Mouse (Mus musculus): Measurements from ENCODE around the gene Abca12. TPM values are rescaled to one million over a fixed set of nuclear protein-coding genes. Genes with fewer than 3 reads are reported as not detected.
A peak's percentile ranks its signal among the peaks of the same experiment; 100 is the strongest.

Abca12 gene
- polyA plus RNA-seq, 1 experiment from 2014 or later = 0.28 TPM

DNA sequence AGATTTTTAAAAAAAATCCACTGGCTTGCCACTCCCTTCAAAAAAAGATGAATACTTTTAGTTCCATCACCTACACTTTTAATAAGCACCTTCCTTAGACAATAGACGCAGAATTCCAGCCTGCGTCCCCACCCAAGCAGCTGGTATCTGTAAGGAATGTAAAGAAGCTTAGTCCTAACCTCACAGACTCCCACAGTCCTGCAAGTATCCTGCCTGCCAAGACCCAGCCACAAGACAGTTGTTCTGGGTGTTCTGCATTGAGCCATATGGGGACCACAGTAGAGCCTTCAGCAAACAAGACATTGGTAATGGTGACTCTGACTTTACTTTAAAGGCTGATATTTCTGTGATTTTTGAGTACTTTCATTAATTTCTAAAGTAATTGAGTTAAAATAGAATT lies 22.2 kb downstream of the Abca12 start:
- Histone ChIP-seq H3K36me3 (no peaks in the 10 kb centered on the region), H3K4me2 (no peak overlapping the region), H3K9ac (no peak overlapping the region), H3K27me3 (replicated peaks) (no peaks in the 10 kb centered on the region), H3K4me3 (replicated peaks) (no peak overlapping the region), H3K9me3 (no peaks in the 10 kb centered on the region), H3K4me1 (no peaks in the 10 kb centered on the region), H3K27ac (no peak overlapping the region)
- ATAC-seq (ENCODE audit: insufficient read depth, low FRiP score, low read depth) = no peak
- WGBS = 75% methylated on average over 2 of the region's 2 CpGs

DNA sequence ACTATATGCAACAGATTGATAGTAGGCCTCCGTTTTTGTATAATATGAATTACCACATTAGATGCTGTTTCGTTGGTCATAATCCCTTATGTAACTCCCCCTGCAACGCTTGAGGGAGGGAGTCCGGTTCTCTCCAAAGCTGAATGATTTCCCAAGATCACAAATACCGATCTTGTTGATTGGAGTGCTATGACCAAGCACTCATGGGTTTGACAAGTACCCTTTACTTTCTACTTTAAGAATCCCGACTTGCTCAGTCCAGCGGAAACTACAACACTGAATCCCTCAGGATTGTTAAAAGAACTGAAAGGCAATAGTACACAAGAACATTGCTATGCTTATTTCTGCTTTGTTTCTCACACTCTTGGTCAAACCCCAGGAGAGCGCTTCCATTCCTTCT lies 28.1 kb downstream of the Abca12 start:
- no peaks in the 10 kb centered on the region for H3K4me1 ChIP-seq
- no peaks in the 10 kb centered on the region for H3K27me3 ChIP-seq (replicated peaks)
- no peaks in the 10 kb centered on the region for H3K9me3 ChIP-seq
- ATAC-seq (ENCODE audit: insufficient read depth, low FRiP score, low read depth) = no peak
- no peak overlapping the region for H3K4me3 ChIP-seq (replicated peaks)
- H3K27ac ChIP-seq = no peak overlapping the region
- H3K36me3 ChIP-seq = no peaks in the 10 kb centered on the region
- H3K4me2 ChIP-seq = no peak overlapping the region
- no peak overlapping the region for H3K9ac ChIP-seq
- WGBS = 89% methylated on average over 8 of the region's 8 CpGs

DNA sequence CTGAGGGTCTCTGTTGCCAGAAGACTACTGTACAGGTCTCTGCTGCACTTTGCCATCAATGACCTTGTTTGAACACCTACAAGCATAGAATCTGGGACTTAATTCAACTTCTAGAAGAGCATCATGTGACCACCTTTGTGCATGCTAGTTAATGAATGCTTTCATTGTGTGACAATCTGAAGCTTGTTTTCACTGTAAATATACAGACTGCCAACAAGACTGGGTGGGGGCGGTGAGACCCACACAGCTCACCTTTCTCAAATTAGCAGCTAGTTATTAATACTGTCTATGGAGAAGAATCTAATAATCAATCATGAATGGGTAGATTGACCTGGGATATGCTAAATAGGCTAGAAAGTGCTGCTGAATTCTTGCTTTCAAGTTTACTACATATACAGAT lies 30.6 kb downstream of the Abca12 start:
- Histone ChIP-seq H3K9ac (no peak overlapping the region), H3K4me3 (replicated peaks) (no peak overlapping the region), H3K36me3 (no peaks in the 10 kb centered on the region), H3K4me2 (no peak overlapping the region), H3K9me3 (no peaks in the 10 kb centered on the region), H3K27ac (no peak overlapping the region), H3K27me3 (replicated peaks) (no peaks in the 10 kb centered on the region), H3K4me1 (no peaks in the 10 kb centered on the region)
- ATAC-seq (ENCODE audit: insufficient read depth, low FRiP score, low read depth) = peak; percentile 58; the same call in 1 of the 2 replicates
- 85% methylated on average over 1 of the region's 1 CpGs for WGBS

DNA sequence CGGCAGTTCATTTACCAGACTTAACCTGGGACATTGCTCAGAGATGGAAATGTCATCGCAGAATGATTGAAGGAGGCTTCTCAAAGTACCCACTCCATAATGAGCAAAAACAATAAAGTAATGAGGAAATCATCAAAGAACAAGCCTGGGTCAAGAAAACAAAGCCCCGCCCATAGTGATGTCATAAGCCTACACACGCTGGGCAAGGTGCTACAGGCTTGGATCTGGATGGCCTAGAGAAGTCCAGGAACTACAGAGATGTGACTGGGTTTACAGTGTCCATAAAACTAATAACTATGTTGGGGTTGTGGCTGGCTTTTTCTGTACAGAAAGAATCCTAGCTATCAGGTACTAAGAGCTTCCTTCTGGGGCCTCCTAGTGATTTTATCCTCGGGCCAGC lies 41.6 kb downstream of the Abca12 start:
- 84% methylated on average over 5 of the region's 5 CpGs for WGBS
- no peaks in the 10 kb centered on the region for H3K4me1 ChIP-seq
- H3K9ac ChIP-seq = no peak overlapping the region
- no peaks in the 10 kb centered on the region for H3K27me3 ChIP-seq (replicated peaks)
- no peak overlapping the region for H3K4me2 ChIP-seq
- no peaks in the 10 kb centered on the region for H3K9me3 ChIP-seq
- no peak overlapping the region for H3K4me3 ChIP-seq (replicated peaks)
- no peaks in the 10 kb centered on the region for H3K36me3 ChIP-seq
- no peak for ATAC-seq (ENCODE audit: insufficient read depth, low FRiP score, low read depth)
- no peak overlapping the region for H3K27ac ChIP-seq

DNA sequence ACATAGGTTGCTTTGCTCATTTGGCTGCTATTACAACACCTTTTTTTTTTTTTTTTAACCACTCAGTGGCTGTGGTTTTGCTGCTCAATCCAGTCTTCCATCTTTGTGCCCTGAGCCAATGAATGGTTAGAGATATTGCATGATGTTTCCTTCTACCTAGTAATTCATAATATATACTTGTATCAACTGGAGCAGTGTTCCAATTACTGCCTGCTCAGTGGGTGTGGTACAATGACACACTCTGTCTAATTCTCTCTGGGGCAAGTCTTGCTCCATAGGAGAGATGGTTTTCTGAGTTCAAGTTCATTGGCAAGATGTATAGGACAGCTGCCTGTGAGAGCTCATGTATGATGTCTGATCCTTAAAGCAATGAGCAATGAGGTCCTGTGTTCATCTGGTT lies 44.4 kb downstream of the Abca12 start:
- Histone ChIP-seq H3K9me3 (no peaks in the 10 kb centered on the region), H3K4me2 (no peak overlapping the region), H3K9ac (no peak overlapping the region), H3K27ac (no peak overlapping the region), H3K36me3 (no peaks in the 10 kb centered on the region), H3K4me3 (replicated peaks) (no peak overlapping the region), H3K4me1 (no peaks in the 10 kb centered on the region), H3K27me3 (replicated peaks) (no peaks in the 10 kb centered on the region)
- ATAC-seq (ENCODE audit: insufficient read depth, low FRiP score, low read depth) = no peak

DNA sequence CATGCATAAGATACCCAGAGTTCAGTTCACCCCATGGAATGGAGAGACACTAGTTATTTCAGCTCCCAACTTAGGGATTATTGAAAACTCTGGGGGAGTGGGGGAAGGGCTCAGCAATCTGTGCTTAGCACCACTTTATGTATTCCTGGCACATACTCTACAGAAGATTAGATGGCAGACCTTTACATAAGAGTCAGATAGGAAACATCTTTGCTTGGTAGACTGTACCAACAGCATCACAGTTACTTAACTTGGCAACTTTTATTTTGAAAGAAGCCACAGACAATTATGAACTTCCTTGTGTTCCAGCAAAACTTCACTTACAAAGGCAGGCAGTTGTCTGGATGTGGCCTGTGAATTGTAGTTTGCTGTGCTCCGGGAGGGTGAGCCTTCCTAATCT lies 46.9 kb downstream of the Abca12 start:
- no peak overlapping the region for H3K4me2 ChIP-seq
- no peak overlapping the region for H3K9ac ChIP-seq
- H3K4me1 ChIP-seq = no peaks in the 10 kb centered on the region
- no peaks in the 10 kb centered on the region for H3K36me3 ChIP-seq
- H3K9me3 ChIP-seq = no peaks in the 10 kb centered on the region
- no peaks in the 10 kb centered on the region for H3K27me3 ChIP-seq (replicated peaks)
- ATAC-seq (ENCODE audit: insufficient read depth, low FRiP score, low read depth) = no peak
- no peak overlapping the region for H3K4me3 ChIP-seq (replicated peaks)
- WGBS = 53% methylated on average over 1 of the region's 1 CpGs
- H3K27ac ChIP-seq = no peak overlapping the region

DNA sequence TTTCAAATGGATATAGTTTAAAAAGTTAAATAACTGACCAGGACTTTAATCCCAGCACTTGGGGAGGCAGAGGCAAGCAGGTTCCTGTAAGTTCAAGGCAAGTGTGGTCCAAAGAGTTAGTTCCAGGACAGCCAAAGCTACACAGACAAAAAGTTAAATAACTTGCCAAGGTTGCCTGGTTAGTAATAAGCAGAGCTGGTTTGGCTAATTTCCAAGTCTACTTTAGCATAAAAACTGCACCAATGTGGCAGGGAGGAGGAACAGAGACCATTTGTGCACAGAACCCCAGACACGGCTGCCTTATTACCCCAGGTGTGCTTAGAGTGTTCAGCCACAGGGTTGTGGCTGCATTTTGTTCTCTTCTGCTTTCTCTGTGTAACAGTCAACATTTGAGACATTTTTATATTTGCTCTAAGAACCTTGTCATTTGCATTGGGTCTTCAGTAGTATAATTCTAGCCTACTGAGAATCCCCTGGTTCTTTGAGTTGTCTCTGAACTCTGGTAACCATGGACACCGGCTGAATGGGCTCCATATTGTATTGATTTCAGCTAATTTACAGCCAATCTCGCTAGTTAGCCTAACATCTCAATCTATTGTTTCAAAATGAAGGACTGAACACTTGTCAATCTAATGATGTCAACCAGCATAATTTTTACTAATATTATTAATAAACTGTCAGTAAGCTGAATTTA lies 71.7 kb downstream of the Abca12 start:
- no peaks in the 10 kb centered on the region for H3K36me3 ChIP-seq
- H3K9me3 ChIP-seq = no peaks in the 10 kb centered on the region

DNA sequence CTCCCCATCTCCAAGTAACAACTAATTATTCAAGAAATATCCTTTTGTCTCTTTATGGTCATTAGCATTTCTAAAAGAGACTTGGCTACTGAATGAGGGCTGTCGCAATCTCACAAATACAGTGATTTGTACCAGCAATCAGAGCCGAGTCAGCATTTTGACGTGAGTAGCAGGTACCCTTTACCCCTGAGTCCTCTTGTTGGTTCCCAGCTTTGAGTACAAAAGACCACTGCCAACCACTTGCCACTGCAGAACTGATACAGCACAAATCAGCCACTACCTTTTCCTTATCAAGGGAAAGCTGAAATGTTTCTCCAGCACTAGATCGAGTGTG lies 72.5 kb downstream of the Abca12 start:
- H3K4me1 ChIP-seq = no peaks in the 10 kb centered on the region
- H3K27me3 ChIP-seq (replicated peaks) = no peaks in the 10 kb centered on the region
- H3K4me3 ChIP-seq (replicated peaks) = no peak overlapping the region
- H3K9ac ChIP-seq = no peak overlapping the region
- no peak for ATAC-seq (ENCODE audit: insufficient read depth, low FRiP score, low read depth)
- no peaks in the 10 kb centered on the region for H3K36me3 ChIP-seq
- 78% methylated on average over 4 of the region's 4 CpGs for WGBS
- H3K27ac ChIP-seq = no peak overlapping the region
- no peak overlapping the region for H3K4me2 ChIP-seq
- H3K9me3 ChIP-seq = no peaks in the 10 kb centered on the region

More for the DNA sequence above, 71.7 kb downstream of the Abca12 start:
- WGBS = 77% methylated on average over 3 of the region's 3 CpGs
- H3K27me3 ChIP-seq (replicated peaks) = no peaks in the 10 kb centered on the region
- no peak overlapping the region for H3K4me2 ChIP-seq
- no peak overlapping the region for H3K9ac ChIP-seq
- H3K4me1 ChIP-seq = no peaks in the 10 kb centered on the region
- H3K27ac ChIP-seq = no peak overlapping the region
- H3K4me3 ChIP-seq (replicated peaks) = no peak overlapping the region
- no peak for ATAC-seq (ENCODE audit: insufficient read depth, low FRiP score, low read depth)

DNA sequence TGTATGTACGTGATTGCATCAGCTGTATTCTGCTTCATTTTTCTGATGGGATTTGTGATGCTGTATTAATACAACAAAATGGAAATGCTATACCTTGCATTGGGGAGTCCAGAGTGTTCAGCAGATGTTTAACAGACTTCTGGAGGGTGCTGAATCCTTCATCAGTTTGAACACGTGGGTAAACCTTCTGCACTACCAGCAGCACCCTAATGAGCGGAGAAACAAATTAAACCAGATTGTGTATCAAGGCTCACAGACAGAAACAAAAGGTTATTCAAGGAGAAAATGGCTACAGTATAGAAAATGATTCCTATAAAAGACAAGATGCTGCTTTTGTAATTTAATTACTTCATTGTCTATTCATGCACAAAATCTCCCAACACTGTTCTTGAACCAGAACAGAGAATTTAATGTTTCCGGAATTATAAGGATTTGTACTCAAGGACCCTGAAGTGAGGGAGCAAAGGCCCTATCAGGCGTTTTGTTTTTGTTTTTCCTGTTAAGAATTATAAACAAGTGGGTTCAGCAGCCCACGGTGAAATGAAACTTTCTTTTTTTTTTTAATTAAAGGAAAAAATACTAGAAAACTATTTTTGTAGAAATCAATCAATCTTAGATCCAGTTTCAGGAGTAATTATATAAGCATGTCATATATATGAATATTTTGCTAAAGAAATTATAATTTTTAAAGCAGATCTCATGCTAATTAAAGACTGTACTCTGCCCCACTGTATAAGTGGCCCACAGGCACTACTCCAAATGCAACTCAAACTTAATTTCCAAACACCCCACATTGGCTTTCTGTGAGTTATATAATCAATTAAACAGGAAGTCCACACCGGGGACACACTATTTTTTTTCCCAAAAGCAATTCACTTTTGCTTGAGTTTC lies 73.1 kb downstream of the Abca12 start:
- no peak for ATAC-seq (ENCODE audit: insufficient read depth, low FRiP score, low read depth)
- no peak overlapping the region for H3K9ac ChIP-seq
- H3K9me3 ChIP-seq = no peaks in the 10 kb centered on the region
- no peak overlapping the region for H3K4me2 ChIP-seq
- WGBS = 70% methylated on average over 7 of the region's 7 CpGs
- H3K4me1 ChIP-seq = no peaks in the 10 kb centered on the region
- no peak overlapping the region for H3K27ac ChIP-seq
- no peaks in the 10 kb centered on the region for H3K27me3 ChIP-seq (replicated peaks)
- H3K4me3 ChIP-seq (replicated peaks) = no peak overlapping the region
- H3K36me3 ChIP-seq = no peaks in the 10 kb centered on the region

DNA sequence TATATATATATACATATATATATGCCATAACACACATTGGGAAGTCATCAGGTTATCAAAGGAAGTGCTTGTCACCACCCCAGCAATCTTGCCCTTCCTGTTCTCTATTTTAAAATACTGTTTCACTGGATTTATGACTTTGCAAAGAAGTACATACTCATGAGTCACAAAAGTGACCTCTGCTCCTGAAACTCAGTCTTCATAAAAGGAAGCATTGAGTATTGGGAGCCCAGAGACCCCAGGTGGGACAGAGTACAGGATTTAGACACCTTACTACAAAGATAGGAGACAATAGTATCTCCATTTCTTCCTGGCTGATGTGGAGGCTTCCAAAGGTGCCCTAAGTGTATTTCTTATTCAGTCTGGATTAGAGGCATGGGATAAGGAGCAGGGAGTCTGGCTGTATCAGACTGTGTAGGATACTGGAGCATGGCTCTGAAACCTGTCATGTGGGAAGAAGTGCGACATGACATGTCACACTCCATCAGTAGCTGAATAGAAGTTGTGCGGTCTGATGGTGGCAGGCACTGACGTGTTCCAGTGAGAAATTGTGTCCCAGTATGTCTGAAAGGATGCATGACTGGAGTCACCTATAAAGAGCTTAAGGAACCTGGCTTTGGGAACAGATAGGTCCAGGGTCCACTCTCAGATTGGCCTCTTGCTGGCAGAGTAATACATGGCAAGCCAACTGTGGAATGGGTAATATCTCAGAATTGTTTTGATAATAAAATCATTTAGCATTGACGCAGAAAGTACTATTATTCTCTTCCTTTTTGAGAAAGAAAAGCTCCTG lies 76.0 kb downstream of the Abca12 start:
- H3K36me3 ChIP-seq = no peaks in the 10 kb centered on the region
- H3K27me3 ChIP-seq (replicated peaks) = no peaks in the 10 kb centered on the region
- no peak for ATAC-seq (ENCODE audit: insufficient read depth, low FRiP score, low read depth)
- H3K4me3 ChIP-seq (replicated peaks) = no peak overlapping the region
- no peak overlapping the region for H3K4me2 ChIP-seq
- no peak overlapping the region for H3K9ac ChIP-seq
- H3K27ac ChIP-seq = no peak overlapping the region
- H3K4me1 ChIP-seq = no peaks in the 10 kb centered on the region
- WGBS = 76% methylated on average over 4 of the region's 4 CpGs
- no peaks in the 10 kb centered on the region for H3K9me3 ChIP-seq

DNA sequence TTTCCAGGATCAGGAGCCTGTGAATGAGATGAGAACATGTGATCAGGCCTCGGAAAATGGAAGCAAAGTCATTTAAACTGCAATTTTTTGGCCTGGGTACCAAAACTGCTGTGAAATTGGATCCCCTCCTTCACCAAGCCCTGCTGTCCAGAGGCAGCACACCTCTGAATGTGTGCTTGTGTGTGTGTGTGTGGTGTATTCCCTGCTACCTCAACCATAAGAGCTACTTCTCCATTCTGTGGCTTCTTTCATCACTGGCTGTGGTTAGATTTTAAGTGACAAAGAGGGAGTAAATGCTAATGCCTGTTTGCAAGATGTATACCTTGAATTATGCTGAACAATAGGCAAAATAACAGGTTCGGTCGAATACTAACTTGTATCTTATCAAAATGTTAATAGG lies 84.4 kb downstream of the Abca12 start:
- H3K27ac ChIP-seq = no peak overlapping the region
- H3K27me3 ChIP-seq (replicated peaks) = no peaks in the 10 kb centered on the region
- 78% methylated on average over 3 of the region's 3 CpGs for WGBS
- no peak overlapping the region for H3K9ac ChIP-seq
- H3K4me1 ChIP-seq = no peaks in the 10 kb centered on the region
- H3K4me3 ChIP-seq (replicated peaks) = no peak overlapping the region
- no peak for ATAC-seq (ENCODE audit: insufficient read depth, low FRiP score, low read depth)
- H3K9me3 ChIP-seq = no peaks in the 10 kb centered on the region
- no peaks in the 10 kb centered on the region for H3K36me3 ChIP-seq
- no peak overlapping the region for H3K4me2 ChIP-seq

DNA sequence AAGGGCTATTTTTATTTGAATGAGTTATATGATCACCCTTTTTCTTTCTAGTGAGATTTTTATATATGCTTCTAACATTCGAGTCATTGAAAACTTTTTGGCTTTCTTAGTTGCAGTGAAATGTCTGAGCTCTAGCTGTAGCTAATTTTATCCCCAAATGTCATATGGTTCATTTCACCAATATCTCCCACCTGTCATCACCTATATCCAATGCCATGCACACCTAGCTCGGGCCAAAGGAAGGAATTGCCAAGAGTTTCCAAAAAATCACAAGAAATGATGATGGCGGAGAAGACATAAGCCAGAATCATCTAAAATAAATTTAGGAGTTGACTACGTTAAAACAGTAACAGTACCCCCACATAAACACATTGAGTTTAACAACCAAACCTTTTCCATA lies 102.5 kb downstream of the Abca12 start:
- H3K27ac ChIP-seq = no peak overlapping the region
- H3K4me1 ChIP-seq = no peaks in the 10 kb centered on the region
- no peaks in the 10 kb centered on the region for H3K27me3 ChIP-seq (replicated peaks)
- no peak overlapping the region for H3K9ac ChIP-seq
- H3K9me3 ChIP-seq = no peaks in the 10 kb centered on the region
- H3K4me3 ChIP-seq (replicated peaks) = no peak overlapping the region
- WGBS = 85% methylated on average over 4 of the region's 4 CpGs
- H3K36me3 ChIP-seq = no peaks in the 10 kb centered on the region
- H3K4me2 ChIP-seq = no peak overlapping the region
- no peak for ATAC-seq (ENCODE audit: insufficient read depth, low FRiP score, low read depth)
